Mouse (Mus musculus) midbrain, embryonic 10.5 days (tissue): Measurements from ENCODE around the gene Dock7. TPM values are rescaled to one million over a fixed set of nuclear protein-coding genes. Genes with fewer than 3 reads are reported as not detected.
"Not testable (repeated sequence)": the region's sequence is repeated elsewhere in the genome, so short reads cannot be mapped to it uniquely, and the experiment has no call there.

Experiments
- DNase-seq: peaks from one replicate; pipeline ENCODE4 v3.0.0-alpha.2; 2017; ENCODE audit warnings: low spot score
- H3K27ac ChIP-seq: fragments of 300-500 bp; sonication (generic); replicated peaks from 2 replicates; pipeline ENCODE4 v1.5.1; 2016; ENCODE audit warnings: mild to moderate bottlenecking
- H3K27me3 ChIP-seq: fragments of 300-500 bp; sonication (generic); 2 replicates; pipeline ENCODE4 v1.6.1; 2016; ENCODE audit warnings: low read depth, mild to moderate bottlenecking; ENCODE audit not compliant: poor library complexity, severe bottlenecking
- H3K36me3 ChIP-seq: fragments of 300-500 bp; sonication (generic); 2 replicates; pipeline ENCODE4 v1.6.1; 2016; ENCODE audit warnings: mild to moderate bottlenecking, moderate library complexity
- H3K4me1 ChIP-seq: fragments of 300-500 bp; sonication (generic); 2 replicates; pipeline ENCODE4 v1.6.1; 2016
- H3K4me3 ChIP-seq: fragments of 300-500 bp; sonication (generic); 2 replicates; pipeline ENCODE4 v1.5.1; 2016; ENCODE audit warnings: mild to moderate bottlenecking, moderate library complexity
- H3K9me3 ChIP-seq: fragments of 300-500 bp; sonication (generic); replicated peaks from 2 replicates; pipeline ENCODE4 v1.6.1; 2016; ENCODE audit warnings: mild to moderate bottlenecking
- WGBS: fragments of 180-500 bp; shearing (Covaris S2); methylation state at CpG from one replicate; pipeline ENCODE4 v1.1.7; 2016; 5-methylcytosine and 5-hydroxymethylcytosine counted together
- polyA plus RNA-seq: library from polyadenylated mRNA; unstranded; fragments of >200 nt; fragmentation: Nextera tagmentation; extraction: Ambion mirVana; gene quantifications from 2 replicates; pipeline ENCODE4 v1.2.1, GENCODE M21; 2016

Dock7 gene
- polyA plus RNA-seq, 1 experiment from 2014 or later: 64.5 TPM

DNA sequence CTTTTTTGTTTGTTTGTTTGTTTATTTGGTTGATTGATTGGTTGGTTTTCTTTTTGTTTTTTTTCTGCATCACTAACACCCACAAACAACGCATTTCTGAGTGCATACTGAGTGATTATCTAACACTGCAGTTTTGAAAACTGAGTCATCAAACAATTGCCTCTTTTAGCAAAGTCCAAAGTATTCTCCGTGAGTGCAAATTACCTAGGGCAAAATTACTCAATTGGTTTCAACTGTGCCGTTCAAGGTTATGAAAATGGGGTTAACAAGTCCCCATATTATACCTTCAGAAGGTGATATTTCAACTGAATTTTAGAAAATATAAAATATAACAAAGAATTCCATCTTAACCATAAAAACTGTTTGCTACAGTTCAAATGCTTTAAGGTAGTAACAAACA lies 74.2 kb downstream of the Dock7 start:
- no peaks in the 10 kb centered on the region; the same call in 1 of the 2 replicates for H3K4me1 ChIP-seq
- no peak overlapping the region for H3K4me3 ChIP-seq
- DNase-seq: no peak
- H3K9me3 ChIP-seq: peaks cover 16% of the 10 kb centered on the region; the same call in 1 of the 2 replicates
- 90% methylated on average over 3 of the region's 3 CpGs for WGBS
- H3K27me3 ChIP-seq: no peaks in the 10 kb centered on the region
- H3K27ac ChIP-seq: no peak overlapping the region
- peaks cover 68% of the 10 kb centered on the region for H3K36me3 ChIP-seq

GRCm38 (mm10) chr4:99044854-99045253 lies 75.9 kb downstream of the Dock7 start:
- 80% methylated on average over 3 of the region's 3 CpGs for WGBS
- Histone ChIP-seq H3K9me3 (peaks cover 18% of the 10 kb centered on the region; the same call in 1 of the 2 replicates), H3K27me3 (no peaks in the 10 kb centered on the region), H3K4me3 (no peak overlapping the region), H3K27ac (no peak overlapping the region), H3K36me3 (peaks cover 71% of the 10 kb centered on the region), H3K4me1 (no peaks in the 10 kb centered on the region; the same call in 1 of the 2 replicates)
- DNase-seq: no peak

DNA sequence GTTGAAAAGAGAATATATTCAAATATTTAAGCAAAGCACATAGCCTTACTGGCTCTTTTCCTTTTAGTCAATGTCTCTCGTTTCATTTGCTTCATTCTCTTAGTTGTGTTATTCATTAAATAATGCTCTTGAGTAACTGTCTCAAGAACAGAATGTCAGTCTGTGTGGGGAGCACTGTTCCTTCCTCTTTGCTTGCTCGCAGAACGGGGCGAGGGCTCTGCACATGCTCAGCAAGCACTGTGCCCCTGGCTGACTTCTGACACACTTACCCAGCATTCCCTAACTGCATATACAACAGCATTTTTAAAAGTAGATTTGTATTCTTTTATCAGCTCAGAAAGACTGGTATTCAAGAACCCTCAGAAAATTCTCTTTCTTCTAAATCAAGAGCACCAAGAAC lies 87.8 kb downstream of the Dock7 start:
- H3K4me3 ChIP-seq: no peak overlapping the region
- WGBS: 92% methylated on average over 4 of the region's 4 CpGs
- no peaks in the 10 kb centered on the region for H3K27me3 ChIP-seq
- H3K9me3 ChIP-seq: no peaks in the 10 kb centered on the region
- no peak for DNase-seq
- no peaks in the 10 kb centered on the region for H3K4me1 ChIP-seq
- no peaks in the 10 kb centered on the region for H3K36me3 ChIP-seq
- H3K27ac ChIP-seq: no peak overlapping the region

DNA sequence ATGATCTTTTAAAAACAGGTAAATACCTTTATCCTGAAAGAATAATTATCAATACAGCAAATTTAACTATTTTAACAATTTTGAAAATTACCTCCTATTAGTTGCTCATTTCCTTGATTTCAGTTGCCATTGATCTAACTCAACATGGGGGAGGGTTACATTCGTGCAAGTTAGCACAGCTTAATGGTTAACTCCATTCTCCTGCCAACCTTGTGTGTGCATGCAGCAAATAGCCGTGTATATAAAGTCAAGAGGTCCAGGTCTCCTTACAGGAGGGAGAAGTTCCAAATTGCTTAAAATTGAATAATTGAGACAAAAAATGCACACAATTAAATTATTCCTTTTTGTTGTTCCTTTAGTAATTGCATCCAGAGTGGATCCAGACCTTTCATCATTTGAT lies 90.0 kb downstream of the Dock7 start, which contains the start of gene Angptl3:
Gene Angptl3 (plus strand): TSS at position 269 of the 400 bp plus-strand sequence.
- no peak for DNase-seq
- no peak within 1 kb of the TSS for H3K4me3 ChIP-seq
- WGBS: 85% methylated on average over 2 of the region's 2 CpGs

DNA sequence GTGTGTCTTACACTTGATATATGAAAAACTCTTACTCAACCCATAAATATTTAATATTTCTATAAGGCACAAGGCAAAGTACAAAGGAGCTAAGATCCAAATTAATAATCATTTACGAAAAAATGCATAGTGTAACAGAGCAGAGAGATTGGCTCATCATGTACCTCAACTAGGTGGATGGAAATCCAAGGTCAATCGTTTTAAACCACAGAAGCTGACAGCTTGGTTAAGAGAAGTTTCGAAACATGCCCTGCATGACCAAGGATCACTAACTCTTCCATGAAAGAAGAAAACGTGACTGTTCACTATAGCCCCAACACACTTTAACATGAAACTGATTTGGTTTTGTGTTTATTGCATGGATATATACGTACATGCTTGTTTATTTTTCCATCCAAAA lies 92.3 kb downstream of the Dock7 start:
- no peaks in the 10 kb centered on the region for H3K27me3 ChIP-seq
- H3K4me3 ChIP-seq: no peak overlapping the region
- H3K9me3 ChIP-seq: no peaks in the 10 kb centered on the region
- no peak for DNase-seq
- H3K36me3 ChIP-seq: peaks cover 18% of the 10 kb centered on the region; the same call in 1 of the 2 replicates
- H3K4me1 ChIP-seq: no peaks in the 10 kb centered on the region
- 89% methylated on average over 5 of the region's 5 CpGs for WGBS
- H3K27ac ChIP-seq: no peak overlapping the region

More for the DNA sequence above, 90.0 kb downstream of the Dock7 start, which contains the start of gene Angptl3:
- H3K36me3 ChIP-seq: peaks cover 10% of the 10 kb centered on the region; the same call in 1 of the 2 replicates
- no peak within 1 kb of the TSS for H3K27ac ChIP-seq
- no peaks in the 10 kb centered on the region for H3K27me3 ChIP-seq
- no peaks in the 10 kb centered on the region for H3K4me1 ChIP-seq
- H3K9me3 ChIP-seq: no peaks in the 10 kb centered on the region

GRCm38 (mm10) chr4:99022221-99022620 lies 98.5 kb downstream of the Dock7 start:
- Histone ChIP-seq H3K4me3 (no peak overlapping the region), H3K36me3 (peaks cover 37% of the 10 kb centered on the region)
- WGBS: 96% methylated on average over 8 of the region's 8 CpGs

DNA sequence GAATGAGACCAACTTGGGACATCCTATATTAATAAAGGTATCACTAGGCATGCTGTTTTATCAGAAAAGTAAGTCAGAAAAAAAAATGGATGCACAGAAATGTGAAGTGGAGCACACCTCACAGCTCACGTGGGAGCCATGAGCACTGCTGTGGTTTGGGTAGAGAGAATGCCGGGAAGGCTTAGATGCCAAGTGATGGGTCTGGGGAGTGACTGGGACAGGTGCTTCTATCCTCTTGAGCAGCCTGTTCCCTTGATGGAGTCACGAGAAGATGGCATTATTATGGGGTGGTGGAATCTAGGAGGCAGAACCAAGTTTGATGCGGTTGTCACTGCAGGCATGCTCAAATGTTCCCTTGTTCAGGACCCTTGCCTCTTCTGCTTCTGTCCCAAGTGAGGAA lies 109.7 kb downstream of the Dock7 start:
- H3K4me3 ChIP-seq: no peak overlapping the region
- no peak for DNase-seq
- H3K27ac ChIP-seq: no peak overlapping the region
- no peaks in the 10 kb centered on the region for H3K27me3 ChIP-seq
- H3K4me1 ChIP-seq: no peaks in the 10 kb centered on the region
- 93% methylated on average over 4 of the region's 4 CpGs for WGBS
- no peaks in the 10 kb centered on the region for H3K9me3 ChIP-seq
- H3K36me3 ChIP-seq: peaks cover 75% of the 10 kb centered on the region

More at GRCm38 (mm10) chr4:99022221-99022620, 98.5 kb downstream of the Dock7 start:
- Histone ChIP-seq H3K27ac (no peak overlapping the region), H3K9me3 (no peaks in the 10 kb centered on the region), H3K27me3 (no peaks in the 10 kb centered on the region), H3K4me1 (no peaks in the 10 kb centered on the region)
- DNase-seq: no peak

- Histone ChIP-seq H3K4me1 (no peaks in the 10 kb centered on the region), H3K36me3 (peaks cover 65% of the 10 kb centered on the region), H3K27ac (no peak overlapping the region), H3K4me3 (no peak overlapping the region), H3K9me3 (no peaks in the 10 kb centered on the region), H3K27me3 (no peaks in the 10 kb centered on the region)
- 96% methylated on average over 2 of the region's 2 CpGs for WGBS
- DNase-seq: no peak
These were observed 114.4 kb downstream of the Dock7 start for GRCm38 (mm10) chr4:99006319-99006718.

GRCm38 (mm10) chr4:99005574-99005973 lies 115.1 kb downstream of the Dock7 start:
- WGBS: 92% methylated on average over 2 of the region's 2 CpGs
- Histone ChIP-seq H3K9me3 (no peaks in the 10 kb centered on the region), H3K27me3 (no peaks in the 10 kb centered on the region), H3K4me3 (no peak overlapping the region), H3K27ac (no peak overlapping the region), H3K4me1 (no peaks in the 10 kb centered on the region), H3K36me3 (peaks cover 61% of the 10 kb centered on the region)
- no peak for DNase-seq

GRCm38 (mm10) chr4:98993491-98993890 lies 127.2 kb downstream of the Dock7 start:
- H3K4me1 ChIP-seq: no peaks in the 10 kb centered on the region

GRCm38 (mm10) chr4:98984701-98985100 lies 136.0 kb downstream of the Dock7 start:
- Histone ChIP-seq H3K27ac (no peak overlapping the region), H3K4me1 (no peaks in the 10 kb centered on the region), H3K36me3 (peaks cover 79% of the 10 kb centered on the region), H3K9me3 (no peaks in the 10 kb centered on the region), H3K27me3 (no peaks in the 10 kb centered on the region), H3K4me3 (no peak overlapping the region)
- DNase-seq: no peak
- 89% methylated on average over 8 of the region's 8 CpGs for WGBS

More at GRCm38 (mm10) chr4:98993491-98993890, 127.2 kb downstream of the Dock7 start:
- Histone ChIP-seq H3K9me3 (no peaks in the 10 kb centered on the region), H3K27me3 (no peaks in the 10 kb centered on the region), H3K27ac (no peak overlapping the region), H3K36me3 (peaks cover 45% of the 10 kb centered on the region), H3K4me3 (no peak overlapping the region)
- WGBS: 88% methylated on average over 4 of the region's 4 CpGs
- no peak for DNase-seq

DNA sequence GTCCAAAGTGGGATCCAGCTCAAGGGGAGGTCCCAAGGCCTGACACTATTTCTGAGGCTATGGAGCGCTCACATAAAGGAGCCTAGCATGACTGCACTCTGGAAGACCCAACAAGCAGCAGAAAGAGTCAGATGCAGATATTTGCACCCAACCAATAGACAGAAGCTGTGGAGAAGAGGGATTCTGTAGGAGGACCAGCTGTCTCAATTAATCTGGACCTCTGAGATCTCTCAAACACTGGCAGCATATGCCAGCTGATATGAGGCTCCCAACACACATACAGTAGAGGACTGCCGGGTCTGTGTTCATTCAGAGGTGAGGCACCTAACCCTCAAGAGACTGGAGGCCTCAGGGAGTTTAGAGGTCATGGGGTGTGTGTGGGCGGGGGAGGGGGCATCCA lies 140.7 kb downstream of the Dock7 start:
- H3K27me3 ChIP-seq, DNase-seq, H3K9me3 ChIP-seq, H3K4me3 ChIP-seq, H3K4me1 ChIP-seq, H3K27ac ChIP-seq: not testable (repeated sequence)
- H3K36me3 ChIP-seq: peaks cover 79% of the 10 kb centered on the region
- 88% methylated on average over 3 of the region's 3 CpGs for WGBS

- WGBS: 93% methylated on average over 2 of the region's 2 CpGs
- Histone ChIP-seq H3K9me3 (no peaks in the 10 kb centered on the region), H3K4me3 (no peak overlapping the region), H3K36me3 (peaks cover 78% of the 10 kb centered on the region), H3K27me3 (no peaks in the 10 kb centered on the region), H3K27ac (no peak overlapping the region), H3K4me1 (0 out of 2 replicates have a peak, but pooled peaks cover 5% of the 10 kb centered on the region)
- DNase-seq: no peak
These were observed 142.0 kb downstream of the Dock7 start for GRCm38 (mm10) chr4:98978693-98979092.

DNA sequence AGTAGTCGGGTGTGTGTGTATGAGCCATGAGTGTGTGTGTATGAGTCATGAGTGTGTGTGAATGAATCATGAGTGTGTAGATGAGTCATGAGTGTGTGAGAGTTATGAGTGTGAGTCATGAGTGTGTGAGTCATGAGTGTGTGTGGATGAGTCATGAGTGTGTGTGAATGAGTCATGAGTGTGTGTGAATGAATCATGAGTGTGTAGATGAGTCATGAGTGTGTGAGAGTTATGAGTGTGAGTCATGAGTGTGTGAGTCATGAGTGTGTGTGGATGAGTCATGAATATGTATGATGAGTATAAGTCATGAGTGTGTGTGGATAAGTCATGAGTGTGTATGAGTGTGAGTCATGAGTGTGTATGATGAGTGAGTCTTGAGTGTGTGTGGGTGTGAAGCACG lies 142.4 kb downstream of the Dock7 start:
- H3K36me3 ChIP-seq: peaks cover 78% of the 10 kb centered on the region
- H3K4me1 ChIP-seq, H3K27ac ChIP-seq, H3K9me3 ChIP-seq, H3K27me3 ChIP-seq, DNase-seq, H3K4me3 ChIP-seq: not testable (repeated sequence)
- 94% methylated on average over 2 of the region's 2 CpGs for WGBS
